Mouse (Mus musculus) megakaryocyte progenitor cell, adult 5-6 weeks (primary cell): Measurements from ENCODE around the gene Tbx18. TPM values are rescaled to one million over a fixed set of nuclear protein-coding genes. Genes with fewer than 3 reads are reported as not detected.
A peak's percentile ranks its signal among the peaks of the same experiment; 100 is the strongest.

Experiments
- ATAC-seq: replicated peaks from 2 replicates; pipeline ENCODE4 v1.8.0; 2016; ENCODE audit warnings: mild to moderate bottlenecking, moderate TSS enrichment, inconsistent platforms; ENCODE audit not compliant: poor library complexity
- total RNA-seq, 2 experiments: library from RNA; stranded (forward) in 1 of 2; stranded (reverse) in 1 of 2; fragments of 157-497, 149-512 nt in 1 of 2; fragments of 200-1000 nt in 1 of 2; gene quantifications; 2 replicates each; pipeline versions ENCODE4 v1.2.3 to v1.2.4; 2015 to 2017

The Tbx18 gene
- total RNA-seq, 2 experiments from 2014 or later = not detected

- ATAC-seq = no peak
Observed at GRCm38 (mm10) chr9:87721793-87722192, 9.3 kb downstream of the Tbx18 start.

GRCm38 (mm10) chr9:87710360-87710759 lies 20.7 kb downstream of the Tbx18 start:
- ATAC-seq = no peak

GRCm38 (mm10) chr9:87708151-87708550 lies 22.9 kb downstream of the Tbx18 start:
- peak; percentile 85 for ATAC-seq

GRCm38 (mm10) chr9:87702267-87702666 lies 28.8 kb downstream of the Tbx18 start:
- ATAC-seq = no peak

GRCm38 (mm10) chr9:87686981-87687380 lies 44.1 kb downstream of the Tbx18 start:
- ATAC-seq = no peak

- no peak for ATAC-seq
Observed at GRCm38 (mm10) chr9:87682247-87682646, 48.8 kb downstream of the Tbx18 start.
